Mouse (Mus musculus): ENCODE measurements at regions not wholly inside any gene's neighbourhood (a gene's known extent, or its start where the extent isn't known, plus 50 kb on each side); places are given as distances from the start of the nearest gene placed in this dataset.

DNA sequence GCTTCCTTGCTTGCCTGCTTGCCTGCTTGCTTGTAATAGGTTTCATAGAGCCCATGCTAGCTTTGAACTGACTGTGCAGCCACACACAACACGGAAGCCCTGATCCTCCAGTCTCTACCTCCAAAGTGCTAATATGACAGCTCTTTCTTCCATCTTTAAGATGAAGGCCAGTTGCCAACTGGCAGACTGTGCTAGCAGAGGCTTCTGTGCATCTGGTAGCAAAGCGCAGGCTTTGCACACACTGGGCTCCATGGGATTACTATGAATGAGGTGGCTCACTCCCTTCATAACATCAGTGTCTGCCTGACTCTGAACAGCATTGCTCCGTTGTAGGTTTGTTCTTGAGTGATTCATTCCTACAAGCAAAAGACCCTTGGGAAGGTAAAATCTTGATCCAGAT, 107.9 kb upstream of the Tmc3 start:
- DNase-seq (ENCODE audit: low spot score), result no peak

DNA sequence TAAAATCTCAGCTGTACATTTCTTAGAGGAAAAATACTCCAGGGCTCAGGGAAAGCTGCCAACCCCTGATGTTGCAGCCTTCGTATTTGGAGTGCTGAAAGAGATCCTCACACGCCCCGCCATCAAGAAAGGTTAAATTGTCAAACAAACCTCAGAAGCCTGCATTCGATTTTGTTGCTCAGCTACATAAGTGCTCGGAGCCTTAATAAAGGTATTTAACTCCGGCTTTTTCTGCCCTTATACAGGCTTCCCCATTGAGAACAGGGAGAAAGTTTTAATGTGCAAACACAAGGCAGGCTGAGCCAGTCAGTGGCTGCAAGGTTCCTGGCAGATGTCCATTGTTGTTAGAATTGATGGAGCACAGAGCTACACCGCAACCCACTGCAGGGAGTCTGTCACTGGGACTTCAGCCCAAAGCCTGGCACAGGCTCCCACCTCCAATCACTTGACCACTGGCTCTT, 107.0 kb upstream of the Tmc3 start:
- peak; percentile 9 for DNase-seq (ENCODE audit: low spot score)

- DNase-seq (ENCODE audit: low spot score), result no peak
Measured at GRCm38 (mm10) chr7:83481655-83482054, 103.1 kb upstream of the Tmc3 start.

- no peak for DNase-seq (ENCODE audit: low spot score)
Measured at GRCm38 (mm10) chr7:83482254-83482653, 102.5 kb upstream of the Tmc3 start.

DNA sequence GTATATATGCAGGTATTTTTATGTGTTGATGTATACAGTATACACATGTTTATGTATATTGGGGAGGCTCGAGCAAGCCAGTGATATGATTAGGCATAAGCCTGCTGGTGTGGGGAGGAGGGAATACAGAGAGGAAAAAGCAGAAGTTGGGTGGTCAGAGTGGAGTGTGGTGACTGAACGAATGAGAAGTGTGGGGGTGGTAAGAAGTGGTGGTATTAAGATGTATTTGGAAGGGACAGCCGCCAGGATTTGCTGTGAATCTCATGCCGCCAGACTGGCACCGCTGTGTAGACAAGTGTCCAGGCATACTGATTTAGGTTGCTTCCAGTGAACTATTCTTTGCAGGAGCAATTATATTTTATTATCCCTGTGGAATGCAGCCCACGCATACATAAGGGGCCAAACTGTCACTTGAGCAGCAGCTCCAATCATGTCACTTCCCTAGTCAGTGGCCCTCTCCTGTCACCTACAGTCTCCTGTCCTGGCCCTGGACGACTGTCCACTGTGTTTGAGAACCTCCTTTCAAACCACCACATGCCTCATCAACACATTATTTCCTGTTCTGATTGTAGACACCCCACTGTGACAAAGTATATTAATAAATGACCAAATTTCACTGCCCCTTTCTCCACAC, 101.9 kb upstream of the Tmc3 start:
- no peak for DNase-seq (ENCODE audit: low spot score)

GRCm38 (mm10) chr7:83486156-83486750, 98.5 kb upstream of the Tmc3 start:
- DNase-seq (ENCODE audit: low spot score), result no peak

- DNase-seq (ENCODE audit: low spot score), result no peak
Measured at GRCm38 (mm10) chr7:83489790-83490189, 94.9 kb upstream of the Tmc3 start.

DNA sequence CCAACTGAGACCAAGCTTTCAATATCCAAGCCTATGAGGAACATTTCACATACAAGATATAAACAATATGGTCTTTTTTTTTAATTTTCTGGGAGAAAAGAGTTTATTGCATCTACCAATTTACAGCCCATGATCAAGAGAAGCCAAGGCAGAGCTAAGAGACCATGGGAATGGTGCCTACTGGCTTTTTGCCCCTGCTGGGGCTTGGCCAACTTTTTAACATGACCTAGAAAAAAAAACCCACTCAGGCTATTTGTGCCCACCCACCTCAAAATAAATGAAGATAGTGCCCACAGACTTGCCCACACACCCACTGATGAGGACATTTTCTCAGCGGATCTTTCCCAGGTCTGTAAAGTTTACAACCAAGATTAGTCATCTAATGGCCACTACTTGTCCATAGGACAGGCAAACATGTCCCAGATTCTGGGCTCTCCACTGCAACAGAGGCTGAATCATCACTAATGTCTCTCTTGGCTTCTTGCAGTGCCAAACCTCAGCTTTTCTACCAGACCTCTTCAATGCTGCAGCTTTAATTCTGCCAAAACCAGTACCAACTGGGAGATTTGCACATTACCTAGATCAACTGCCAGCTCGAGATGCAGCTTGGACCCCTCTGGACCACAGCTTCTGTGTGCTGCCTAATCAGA, 79.6 kb upstream of the Tmc3 start:
- no peak for DNase-seq (ENCODE audit: low spot score)

- no peak for DNase-seq (ENCODE audit: low spot score)
Measured at GRCm38 (mm10) chr7:83516295-83516694, 68.4 kb upstream of the Tmc3 start.

DNA sequence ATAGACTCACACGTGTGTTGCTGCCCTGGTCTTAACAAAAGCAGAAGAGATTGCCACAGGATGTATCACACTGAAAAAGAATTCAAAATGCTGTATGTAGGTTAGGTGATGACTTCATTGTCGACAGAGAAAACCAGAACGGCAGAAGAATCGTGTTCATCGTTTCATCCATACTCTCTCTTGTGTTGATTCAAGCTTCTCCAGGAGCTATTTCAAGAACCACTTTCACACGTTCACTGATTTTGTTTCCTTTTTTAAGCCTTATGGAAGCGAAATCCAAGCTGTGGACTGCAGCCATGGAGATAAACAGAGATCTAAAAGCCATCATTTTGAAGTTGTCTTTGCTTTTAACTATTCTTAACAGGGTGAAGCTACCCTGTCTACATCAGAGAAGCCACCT, 63.2 kb upstream of the Tmc3 start:
- no peak for DNase-seq (ENCODE audit: low spot score)
